Mouse (Mus musculus): Measurements from ENCODE around the gene Snrnp27. TPM values are rescaled to one million over a fixed set of nuclear protein-coding genes. Genes with fewer than 3 reads are reported as not detected.

Gene Snrnp27
- total RNA-seq, 1 experiment = 58.3 TPM

- no peak overlapping the region for H3K4me3 ChIP-seq (ENCODE audit: insufficient read depth in 1 of 2, low read depth in 1 of 2, low read length in 2 of 2, poor library complexity in 1 of 2, severe bottlenecking in 1 of 2)
- H3K9ac ChIP-seq (ENCODE audit: insufficient read depth, low read depth, low read length, poor library complexity, severe bottlenecking) = no peak overlapping the region
- H3K4me1 ChIP-seq (ENCODE audit: control insufficient read depth in 2 of 2, insufficient read depth in 2 of 2, low read length in 2 of 2, poor library complexity in 1 of 2) = no peaks in the 10 kb centered on the region
- H3K27ac ChIP-seq (ENCODE audit: insufficient read depth, low read depth, low read length, poor library complexity, severe bottlenecking) = no peak overlapping the region
- DNase-seq (ENCODE audit: low read depth, low spot score) = no peak
- H3K9me3 ChIP-seq (ENCODE audit: control insufficient read depth, insufficient read depth, low read depth, low read length) = no peaks in the 10 kb centered on the region
- TF ChIP-seq CHD2 (IDR thresholded peaks at IDR 0.05; ENCODE audit: low read depth, low read length) (no peak), ZC3H11A (IDR thresholded peaks at IDR 0.05; ENCODE audit: borderline replicate concordance, low read depth, low read length) (no peak), ZNF384 (IDR thresholded peaks at IDR 0.05; ENCODE audit: low read depth, low read length) (no peak)
- H3K36me3 ChIP-seq (ENCODE audit: control insufficient read depth, insufficient read depth, low read length, poor library complexity, severe bottlenecking) = peaks cover 7% of the 10 kb centered on the region; the same call in 1 of the 2 replicates
- in situ Hi-C loops (cut with MboI; ENCODE audit: low sequenced_read_pairs in 2 of 2, unreplicated experiment in 2 of 2) = no loop called here
Observed at GRCm38 (mm10) chr6:86721977-86722376, 37.7 kb upstream of the Snrnp27 start.

- no peak overlapping the region for H3K27ac ChIP-seq (ENCODE audit: insufficient read depth, low read depth, low read length, poor library complexity, severe bottlenecking)
- no peak overlapping the region for H3K9ac ChIP-seq (ENCODE audit: insufficient read depth, low read depth, low read length, poor library complexity, severe bottlenecking)
- peaks cover 2% of the 10 kb centered on the region; the same call in 1 of the 2 replicates for H3K36me3 ChIP-seq (ENCODE audit: control insufficient read depth, insufficient read depth, low read length, poor library complexity, severe bottlenecking)
- no peak for TF ChIP-seq CHD2 (IDR thresholded peaks at IDR 0.05; ENCODE audit: low read depth, low read length)
- TF ChIP-seq ZNF384 (IDR thresholded peaks at IDR 0.05; ENCODE audit: low read depth, low read length) = no peak
- no peak for TF ChIP-seq MAFK (IDR thresholded peaks at IDR 0.05; ENCODE audit: insufficient read depth, low read depth, low read length)
- TF ChIP-seq ZC3H11A (IDR thresholded peaks at IDR 0.05; ENCODE audit: borderline replicate concordance, low read depth, low read length) = no peak
- TF ChIP-seq HCFC1 (IDR thresholded peaks at IDR 0.05; ENCODE audit: borderline replicate concordance, insufficient read depth, low read length) = no peak
- no peaks in the 10 kb centered on the region for H3K9me3 ChIP-seq (ENCODE audit: control insufficient read depth, insufficient read depth, low read depth, low read length)
- no peak overlapping the region for H3K4me3 ChIP-seq (ENCODE audit: insufficient read depth in 1 of 2, low read depth in 1 of 2, low read length in 2 of 2, poor library complexity in 1 of 2, severe bottlenecking in 1 of 2)
- in situ Hi-C loops (cut with MboI; ENCODE audit: low sequenced_read_pairs in 2 of 2, unreplicated experiment in 2 of 2) = no loop called here
- no peak for DNase-seq (ENCODE audit: low read depth, low spot score)
- H3K4me1 ChIP-seq (ENCODE audit: control insufficient read depth in 2 of 2, insufficient read depth in 2 of 2, low read length in 2 of 2, poor library complexity in 1 of 2) = no peaks in the 10 kb centered on the region
Observed at GRCm38 (mm10) chr6:86708072-86708774, 23.9 kb upstream of the Snrnp27 start.

DNA sequence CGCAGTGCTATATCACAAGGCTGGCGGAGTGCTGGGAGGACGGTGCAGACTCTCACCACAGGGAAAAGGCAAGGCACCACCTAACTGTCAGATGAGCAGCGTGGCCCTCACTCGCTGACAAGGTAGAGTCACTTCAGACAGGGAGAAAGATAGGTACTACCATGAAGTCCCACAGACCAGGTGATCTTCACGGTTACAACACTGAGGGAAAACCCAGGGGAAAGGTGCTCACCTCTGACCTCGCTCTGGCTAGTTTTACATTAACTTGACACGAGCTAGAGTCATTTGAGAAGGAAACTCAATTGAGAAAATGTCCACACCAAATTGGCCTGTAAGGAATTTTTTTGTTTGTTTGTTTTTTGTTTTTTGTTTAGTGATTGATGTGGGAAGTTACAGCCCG is 18.3 kb upstream of the Snrnp27 start:
- no peaks in the 10 kb centered on the region for H3K9me3 ChIP-seq (ENCODE audit: control insufficient read depth, insufficient read depth, low read depth, low read length)
- no peak overlapping the region for H3K9ac ChIP-seq (ENCODE audit: insufficient read depth, low read depth, low read length, poor library complexity, severe bottlenecking)
- DNase-seq (ENCODE audit: low read depth, low spot score) = no peak
- H3K36me3 ChIP-seq (ENCODE audit: control insufficient read depth, insufficient read depth, low read length, poor library complexity, severe bottlenecking) = peaks cover 10% of the 10 kb centered on the region; the same call in 1 of the 2 replicates
- in situ Hi-C loops (cut with MboI; ENCODE audit: low sequenced_read_pairs in 2 of 2, unreplicated experiment in 2 of 2) = no loop called here
- H3K4me1 ChIP-seq (ENCODE audit: control insufficient read depth in 2 of 2, insufficient read depth in 2 of 2, low read length in 2 of 2, poor library complexity in 1 of 2) = no peaks in the 10 kb centered on the region
- no peak overlapping the region for H3K4me3 ChIP-seq (ENCODE audit: insufficient read depth in 1 of 2, low read depth in 1 of 2, low read length in 2 of 2, poor library complexity in 1 of 2, severe bottlenecking in 1 of 2)
- no peak overlapping the region for H3K27ac ChIP-seq (ENCODE audit: insufficient read depth, low read depth, low read length, poor library complexity, severe bottlenecking)
- TF ChIP-seq MAFK (IDR thresholded peaks at IDR 0.05; ENCODE audit: insufficient read depth, low read depth, low read length) (no peak), ZNF384 (IDR thresholded peaks at IDR 0.05; ENCODE audit: low read depth, low read length) (no peak), ZC3H11A (IDR thresholded peaks at IDR 0.05; ENCODE audit: borderline replicate concordance, low read depth, low read length) (no peak), HCFC1 (IDR thresholded peaks at IDR 0.05; ENCODE audit: borderline replicate concordance, insufficient read depth, low read length) (no peak), CHD2 (IDR thresholded peaks at IDR 0.05; ENCODE audit: low read depth, low read length) (no peak)

- Histone ChIP-seq H3K4me1 (ENCODE audit: control insufficient read depth in 2 of 2, insufficient read depth in 2 of 2, low read length in 2 of 2, poor library complexity in 1 of 2) (no peaks in the 10 kb centered on the region), H3K27ac (ENCODE audit: insufficient read depth, low read depth, low read length, poor library complexity, severe bottlenecking) (no peak overlapping the region), H3K9me3 (ENCODE audit: control insufficient read depth, insufficient read depth, low read depth, low read length) (no peaks in the 10 kb centered on the region), H3K4me3 (ENCODE audit: insufficient read depth in 1 of 2, low read depth in 1 of 2, low read length in 2 of 2, poor library complexity in 1 of 2, severe bottlenecking in 1 of 2) (no peak overlapping the region), H3K36me3 (ENCODE audit: control insufficient read depth, insufficient read depth, low read length, poor library complexity, severe bottlenecking) (peaks cover 11% of the 10 kb centered on the region; the same call in 1 of the 2 replicates), H3K9ac (ENCODE audit: insufficient read depth, low read depth, low read length, poor library complexity, severe bottlenecking) (no peak overlapping the region)
- TF ChIP-seq ZNF384 (IDR thresholded peaks at IDR 0.05; ENCODE audit: low read depth, low read length) (no peak), MAFK (IDR thresholded peaks at IDR 0.05; ENCODE audit: insufficient read depth, low read depth, low read length) (no peak), ZC3H11A (IDR thresholded peaks at IDR 0.05; ENCODE audit: borderline replicate concordance, low read depth, low read length) (no peak), CHD2 (IDR thresholded peaks at IDR 0.05; ENCODE audit: low read depth, low read length) (no peak), HCFC1 (IDR thresholded peaks at IDR 0.05; ENCODE audit: borderline replicate concordance, insufficient read depth, low read length) (no peak)
- no peak for DNase-seq (ENCODE audit: low read depth, low spot score)
- in situ Hi-C loops (cut with MboI; ENCODE audit: low sequenced_read_pairs in 2 of 2, unreplicated experiment in 2 of 2) = no loop called here
Observed at GRCm38 (mm10) chr6:86697903-86698302, 13.6 kb upstream of the Snrnp27 start.

All from ES-E14 (cell line).